Mouse (Mus musculus) CH12.LX (cell line): ENCODE measurements around the gene Ogfrl1.

Experiments
- CTCF ChIP-seq, 2 experiments: IDR thresholded peaks in 1 of 2; conservative IDR thresholded peaks in 1 of 2; 2 replicates each; pipeline ENCODE4 v1.5.1; 2011 to 2012; ENCODE audit warnings: low read depth in 2 of 2, low read length in 2 of 2, improper control_type of control experiment in 1 of 2, inconsistent platforms in 1 of 2, mild to moderate bottlenecking in 1 of 2, moderate library complexity in 1 of 2
- ELF1 ChIP-seq: IDR thresholded peaks from 2 replicates; pipeline ENCODE4 v1.6.1; 2014; ENCODE audit warnings: low read depth, mild to moderate bottlenecking, inconsistent platforms, low read length, improper control_type of control experiment
- EP300 ChIP-seq: IDR thresholded peaks from 2 replicates; pipeline ENCODE4 v1.6.1; 2011; ENCODE audit warnings: low read length, improper control_type of control experiment
- POLR2A ChIP-seq: IDR thresholded peaks from 2 replicates; pipeline ENCODE4 v1.6.1; 2011; ENCODE audit warnings: low read depth, mild to moderate bottlenecking, improper control_type of control experiment, low read length
- RAD21 ChIP-seq: IDR thresholded peaks from 2 replicates; pipeline ENCODE4 v1.6.1; 2011; ENCODE audit warnings: low read depth, mild to moderate bottlenecking, low read length, improper control_type of control experiment, moderate library complexity
- TBP ChIP-seq: conservative IDR thresholded peaks from 2 replicates; pipeline ENCODE4 v1.6.1; 2011; ENCODE audit warnings: low read depth, low read length, improper control_type of control experiment
- ZC3H11A ChIP-seq: IDR thresholded peaks from 2 replicates; pipeline ENCODE4 v1.6.1; 2012; ENCODE audit warnings: low read depth, mild to moderate bottlenecking, inconsistent platforms, low read length, improper control_type of control experiment

DNA sequence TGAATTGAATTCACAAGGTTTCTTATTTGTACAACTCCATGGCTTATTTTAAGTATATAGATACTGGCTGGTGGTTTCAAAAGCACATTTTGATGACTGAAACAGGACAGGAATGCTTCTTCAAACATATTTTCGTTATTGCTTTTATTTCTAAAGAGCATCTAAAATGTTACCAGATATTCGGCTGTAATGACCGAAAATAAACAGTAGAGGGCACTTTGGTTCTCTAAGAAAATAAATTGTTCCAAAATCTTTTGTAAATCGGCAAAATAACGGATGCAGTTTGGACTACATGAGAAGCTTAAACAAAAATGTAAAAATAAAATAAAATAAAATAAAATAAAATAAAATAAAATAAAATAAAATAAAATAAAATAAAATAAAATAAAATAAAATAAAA lies 73.3 kb downstream of the Ogfrl1 start:
- no peak for TF ChIP-seq EP300
- peak in 1 of 2 experiments; percentile 40; a peak in 2 of 4 replicates for TF ChIP-seq CTCF (conservative IDR thresholded peaks at IDR 0.05 in 1 of 2, IDR thresholded peaks at IDR 0.05 in 1 of 2; ENCODE audit: low read depth in 2 of 2, low read length in 2 of 2)
- no peak for TF ChIP-seq POLR2A
- TF ChIP-seq ELF1 = no peak
- no peak for TF ChIP-seq TBP
- TF ChIP-seq ZC3H11A = no peak
- peak; percentile 39 for TF ChIP-seq RAD21
